Mouse (Mus musculus) kidney, adult 10 weeks (tissue): ENCODE results near the gene Srsf4. TPM values are rescaled to one million over a fixed set of nuclear protein-coding genes. Genes with fewer than 3 reads are reported as not detected.

ENCODE experiments used
- polyA plus RNA-seq: library from polyadenylated mRNA; stranded (reverse); fragments of 350-450 nt; fragmentation: Illumina TruSeq; extraction: RNeasy Lipid Tissue Mini Kit (QIAGEN cat#74804); gene quantifications from one replicate; pipeline ENCODE4 v1.2.3, GENCODE M21; 2014; ENCODE audit warnings: low read depth, low replicate concordance

The Srsf4 gene
- polyA plus RNA-seq: 12.8 TPM

GRCm38 (mm10) chr4:131873293-131874168 is at the start of gene Srsf4:
Gene Srsf4 (plus strand): TSS chr4:131873617.

GRCm38 (mm10) chr4:131837872-131838524 is 35.4 kb upstream of the Srsf4 start, which contains the start of gene Ptpru:
Gene Ptpru (minus strand): TSS chr4:131838288.

GRCm38 (mm10) chr4:131843290-131843743 is 30.1 kb upstream of the Srsf4 start, which contains the start of gene Mecr:
Gene Mecr (plus strand): TSS chr4:131843470.

GRCm38 (mm10) chr4:131921461-131922346 is 48.3 kb downstream of the Srsf4 start, which contains the start of gene Tmem200b:
Gene Tmem200b (plus strand): TSS chr4:131921771.

Other genes starting within 250 kb of the Srsf4 start
- 8.6 TPM for gene Ptpru, start 35.3 kb upstream of the Srsf4 start, polyA plus RNA-seq
- gene Mecr, start 30.1 kb upstream of the Srsf4 start, polyA plus RNA-seq: 4.2 TPM
- not detected for gene Tmem200b, start 48.2 kb downstream of the Srsf4 start, polyA plus RNA-seq
- gene Gm10300, start 201.1 kb downstream of the Srsf4 start, polyA plus RNA-seq: 0.61 TPM
- gene Epb41, start 201.7 kb downstream of the Srsf4 start, polyA plus RNA-seq: 112 TPM